Mouse (Mus musculus) frontal cortex, postnatal 10 days (tissue): Measurements from ENCODE around the gene Ttbk2.

ENCODE experiments used
- DNase-seq, 2 experiments: peaks; one replicate each; pipeline ENCODE4 v3.0.0; 2022; ENCODE audit warnings: low spot score in 2 of 2, mixed read lengths in 1 of 2

The Ttbk2 gene

GRCm38 (mm10) chr2:120850424-120851082, at the start of gene Ttbk2:
TSS of gene Ttbk2 (minus strand) at chr2:120850604.
- DNase-seq, result peak; percentile 94 to 97

GRCm38 (mm10) chr2:120896361-120896760, 46.0 kb upstream of the Ttbk2 start:
- no peak for DNase-seq

GRCm38 (mm10) chr2:120887601-120888000, 37.2 kb upstream of the Ttbk2 start:
- DNase-seq, result no peak

- no peak for DNase-seq
These were observed 22.8 kb upstream of the Ttbk2 start for GRCm38 (mm10) chr2:120873192-120873591.

- no peak for DNase-seq
These were observed 21.3 kb upstream of the Ttbk2 start for GRCm38 (mm10) chr2:120871447-120872336.

GRCm38 (mm10) chr2:120867336-120867735, 16.9 kb upstream of the Ttbk2 start:
- DNase-seq, result no peak

- peak in 1 of 2 experiments; percentile 14 for DNase-seq
These were observed 16.2 kb upstream of the Ttbk2 start for GRCm38 (mm10) chr2:120866561-120866960.

- no peak for DNase-seq
These were observed 13.0 kb upstream of the Ttbk2 start for GRCm38 (mm10) chr2:120863389-120863788.

- no peak for DNase-seq
These were observed 10.3 kb upstream of the Ttbk2 start for GRCm38 (mm10) chr2:120860699-120861098.

- DNase-seq, result no peak
These were observed 7.7 kb upstream of the Ttbk2 start for GRCm38 (mm10) chr2:120858131-120858530.

- no peak for DNase-seq
These were observed 2.7 kb upstream of the Ttbk2 start for GRCm38 (mm10) chr2:120853151-120853550.

GRCm38 (mm10) chr2:120852626-120853025, 2.2 kb upstream of the Ttbk2 start:
- DNase-seq, result no peak

- peak; percentile 27 to 50 for DNase-seq
These were observed 668 bp downstream of the Ttbk2 start, which contains the start of gene Cdan1 for GRCm38 (mm10) chr2:120849449-120850423. TSS of gene Cdan1 (minus strand) at chr2:120850128.

- no peak for DNase-seq
These were observed 5.1 kb downstream of the Ttbk2 start for GRCm38 (mm10) chr2:120845280-120845679.

- no peak for DNase-seq
These were observed 6.4 kb downstream of the Ttbk2 start for GRCm38 (mm10) chr2:120843990-120844389.

- no peak for DNase-seq
These were observed 9.2 kb downstream of the Ttbk2 start for GRCm38 (mm10) chr2:120841211-120841610.

GRCm38 (mm10) chr2:120835167-120835566, 15.2 kb downstream of the Ttbk2 start:
- DNase-seq, result no peak

- DNase-seq, result no peak
These were observed 23.3 kb downstream of the Ttbk2 start for GRCm38 (mm10) chr2:120826936-120827638.

GRCm38 (mm10) chr2:120770265-120770935, 80.0 kb downstream of the Ttbk2 start:
- no peak for DNase-seq

- no peak for DNase-seq
These were observed 88.5 kb downstream of the Ttbk2 start for GRCm38 (mm10) chr2:120761922-120762321.
